Mouse (Mus musculus) liver, postnatal 0 days (tissue): ENCODE data around the gene Dis3l2. TPM values are rescaled to one million over a fixed set of nuclear protein-coding genes. Genes with fewer than 3 reads are reported as not detected.

Experiments used
- ATAC-seq: fragments of 200-750 bp; cut with Nextera tagmentation; 2 replicates; pipeline ENCODE4 v1.8.0; 2017; ENCODE audit warnings: mild to moderate bottlenecking, moderate library complexity
- DNase-seq: peaks from one replicate; pipeline ENCODE4 v3.0.0-alpha.2; 2016
- H3K27ac ChIP-seq: fragments of 300-500 bp; sonication (generic); 2 replicates; pipeline ENCODE4 v1.5.1; 2014; ENCODE audit warnings: antibody characterized with exemption, moderate library complexity, mild to moderate bottlenecking, low read depth
- H3K27me3 ChIP-seq: fragments of 300-500 bp; sonication (generic); 2 replicates; pipeline ENCODE4 v1.6.1; 2014; ENCODE audit warnings: low read length, control low read depth, mixed read lengths; ENCODE audit not compliant: insufficient read depth
- H3K36me3 ChIP-seq: fragments of 300-500 bp; sonication (generic); replicated peaks from 2 replicates; pipeline ENCODE4 v1.6.1; 2014; ENCODE audit warnings: mild to moderate bottlenecking, control low read depth, low read length, moderate library complexity, mixed read lengths; ENCODE audit not compliant: insufficient read depth
- H3K4me1 ChIP-seq: fragments of 300-500 bp; sonication (generic); 2 replicates; pipeline ENCODE4 v1.6.1; 2014; ENCODE audit warnings: antibody characterized with exemption, mild to moderate bottlenecking, control low read depth; ENCODE audit not compliant: insufficient read depth
- H3K4me2 ChIP-seq: fragments of 300-500 bp; sonication (generic); 2 replicates; pipeline ENCODE4 v1.6.1; 2014; ENCODE audit warnings: low read depth, mild to moderate bottlenecking, low read length, moderate library complexity, mixed read lengths
- H3K4me3 ChIP-seq: fragments of 300-500 bp; sonication (generic); 2 replicates; pipeline ENCODE4 v1.5.1; 2014; ENCODE audit warnings: low read depth, low read length
- H3K9ac ChIP-seq: fragments of 300-500 bp; sonication (generic); replicated peaks from 2 replicates; pipeline ENCODE4 v1.6.1; 2014; ENCODE audit warnings: mild to moderate bottlenecking, moderate library complexity
- H3K9me3 ChIP-seq: fragments of 300-500 bp; sonication (generic); 2 replicates; pipeline ENCODE4 v1.6.1; 2016; ENCODE audit warnings: mild to moderate bottlenecking, control low read depth, low read length, mixed read lengths
- CTCF ChIP-seq: sonication (generic); IDR thresholded peaks from 2 replicates; pipeline ENCODE4 v1.5.1; 2016; ENCODE audit warnings: antibody characterized with exemption, low read depth
- EP300 ChIP-seq: IDR thresholded peaks from 2 replicates; pipeline ENCODE4 v1.6.1; 2016; ENCODE audit warnings: antibody characterized with exemption, low read depth, mild to moderate bottlenecking
- WGBS: fragments of 180-500 bp; shearing (Covaris S2); extraction: QIAGEN DNeasy Blood & Tissue Kit; methylation state at CpG from one replicate; pipeline ENCODE4 v1.1.7; 2014; ENCODE audit not compliant: insufficient replicate concordance; 5-methylcytosine and 5-hydroxymethylcytosine counted together
- polyA plus RNA-seq: library from polyadenylated mRNA; unstranded; fragments of >200 nt; fragmentation: Nextera tagmentation; extraction: Ambion mirVana; gene quantifications from 2 replicates; pipeline ENCODE4 v1.2.1, GENCODE M21; 2015

The Dis3l2 gene
- polyA plus RNA-seq, 1 experiment from 2014 or later = 7.9 TPM

DNA sequence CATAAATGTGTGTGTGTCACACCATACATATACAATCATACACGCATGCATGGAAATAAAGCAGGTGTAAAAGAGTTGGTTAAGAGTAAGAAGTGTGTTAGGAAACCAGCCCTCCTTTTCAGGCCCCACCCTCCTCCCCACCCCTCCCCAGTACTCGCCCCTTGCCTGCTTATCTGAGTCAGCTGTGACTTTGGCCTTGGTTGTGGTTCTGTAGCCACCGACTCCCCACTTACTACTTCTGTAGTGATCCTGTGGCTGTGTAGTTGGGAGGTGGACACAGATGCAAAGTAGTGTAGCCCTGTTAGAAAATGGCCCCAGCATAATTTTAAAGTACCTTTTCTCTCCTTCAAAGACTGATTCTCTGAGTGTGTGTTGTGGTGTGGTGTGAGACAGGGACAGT, 318.0 kb downstream of the Dis3l2 start:
- no peak overlapping the region for H3K27ac ChIP-seq

GRCm38 (mm10) chr1:87023291-87024170, 319.9 kb downstream of the Dis3l2 start:
- H3K36me3 ChIP-seq = no peaks in the 10 kb centered on the region
- no peak overlapping the region for H3K4me2 ChIP-seq
- DNase-seq (no peak), ATAC-seq (no peak)
- H3K27ac ChIP-seq = no peak overlapping the region
- H3K9ac ChIP-seq = no peak overlapping the region
- 76% methylated on average over 6 of the region's 6 CpGs for WGBS
- TF ChIP-seq EP300 = no peak
- no peak for TF ChIP-seq CTCF
- peaks cover 5% of the 10 kb centered on the region for H3K4me1 ChIP-seq
- no peak overlapping the region for H3K4me3 ChIP-seq
- H3K27me3 ChIP-seq = no peaks in the 10 kb centered on the region
- no peaks in the 10 kb centered on the region for H3K9me3 ChIP-seq

More for the DNA sequence above, 318.0 kb downstream of the Dis3l2 start:
- H3K4me1 ChIP-seq = peaks cover 5% of the 10 kb centered on the region
- no peaks in the 10 kb centered on the region for H3K36me3 ChIP-seq
- no peak for ATAC-seq
- no peak for TF ChIP-seq CTCF
- TF ChIP-seq EP300 = no peak
- DNase-seq = no peak
- no peak overlapping the region for H3K4me3 ChIP-seq
- H3K27me3 ChIP-seq = no peaks in the 10 kb centered on the region
- no peaks in the 10 kb centered on the region for H3K9me3 ChIP-seq
- H3K9ac ChIP-seq = no peak overlapping the region
- WGBS = 60% methylated on average over 3 of the region's 3 CpGs
- no peak overlapping the region for H3K4me2 ChIP-seq

DNA sequence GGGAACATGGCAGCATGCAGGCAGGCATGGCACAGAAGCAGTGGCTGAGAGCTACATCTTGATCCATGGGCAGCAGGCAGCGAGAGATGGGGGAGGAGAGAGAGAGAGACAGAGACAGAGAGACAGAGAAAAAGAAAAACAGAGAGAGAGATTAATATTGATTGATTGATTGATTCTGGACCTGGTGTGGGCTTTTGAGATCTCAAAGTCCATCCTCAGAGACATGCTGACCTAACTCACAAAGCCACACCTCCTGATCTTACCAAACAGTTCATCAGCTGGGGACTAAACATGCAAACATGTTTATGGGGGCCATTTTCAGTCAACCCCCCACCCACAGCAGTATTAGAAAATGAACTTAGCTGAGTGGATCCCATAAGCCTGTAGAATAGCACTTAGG, 321.4 kb downstream of the Dis3l2 start:
- 91% methylated on average over 1 of the region's 1 CpGs for WGBS
- ATAC-seq = peak; percentile 33; the same call in 1 of the 2 replicates
- DNase-seq = no peak

GRCm38 (mm10) chr1:87028786-87029185, 325.2 kb downstream of the Dis3l2 start:
- ATAC-seq (no peak), DNase-seq (no peak)

More for the DNA sequence above, 321.4 kb downstream of the Dis3l2 start:
- H3K27ac ChIP-seq = no peak overlapping the region
- H3K9me3 ChIP-seq = no peaks in the 10 kb centered on the region
- H3K9ac ChIP-seq = no peak overlapping the region
- no peak overlapping the region for H3K4me2 ChIP-seq
- H3K4me3 ChIP-seq = no peak overlapping the region
- no peaks in the 10 kb centered on the region for H3K36me3 ChIP-seq
- TF ChIP-seq CTCF (no peak), EP300 (no peak)
- H3K27me3 ChIP-seq = no peaks in the 10 kb centered on the region
- H3K4me1 ChIP-seq = peaks cover 5% of the 10 kb centered on the region

DNA sequence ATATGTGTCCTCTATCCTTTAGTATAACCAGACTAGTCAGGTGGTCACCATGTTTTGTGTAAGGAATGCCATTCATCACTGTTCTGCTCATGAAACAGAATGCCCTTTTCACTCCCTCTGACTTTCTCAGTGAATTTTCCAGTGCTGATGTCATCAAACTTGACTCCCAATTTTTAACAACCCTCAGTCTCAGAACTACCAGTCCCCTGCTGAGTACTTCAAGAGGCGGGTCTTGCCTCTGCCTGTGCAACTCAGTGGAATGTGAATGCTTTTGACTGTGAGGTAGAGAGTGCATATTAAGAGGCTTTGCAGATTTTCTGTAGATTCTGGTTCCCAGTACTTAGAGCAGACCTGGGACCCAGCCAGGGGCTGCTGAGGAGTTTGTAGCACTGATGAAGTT, 327.0 kb downstream of the Dis3l2 start:
- Histone ChIP-seq H3K9ac (no peak overlapping the region), H3K27me3 (no peaks in the 10 kb centered on the region), H3K9me3 (no peaks in the 10 kb centered on the region), H3K4me3 (no peak overlapping the region), H3K4me2 (no peak overlapping the region), H3K4me1 (no peaks in the 10 kb centered on the region; the same call in 1 of the 2 replicates), H3K36me3 (no peaks in the 10 kb centered on the region), H3K27ac (no peak overlapping the region)
- 79% methylated on average over 1 of the region's 1 CpGs for WGBS
- no peak for DNase-seq
- TF ChIP-seq CTCF = no peak
- no peak for TF ChIP-seq EP300
- ATAC-seq = no peak

More at GRCm38 (mm10) chr1:87028786-87029185, 325.2 kb downstream of the Dis3l2 start:
- Histone ChIP-seq H3K4me1 (no peaks in the 10 kb centered on the region), H3K27me3 (no peaks in the 10 kb centered on the region), H3K9ac (no peak overlapping the region), H3K4me3 (no peak overlapping the region), H3K4me2 (no peak overlapping the region), H3K9me3 (no peaks in the 10 kb centered on the region), H3K27ac (no peak overlapping the region), H3K36me3 (no peaks in the 10 kb centered on the region)
- TF ChIP-seq CTCF = no peak
- TF ChIP-seq EP300 = no peak
- WGBS = 57% methylated on average over 2 of the region's 2 CpGs

GRCm38 (mm10) chr1:87032466-87032865, 328.9 kb downstream of the Dis3l2 start:
- DNase-seq = peak; percentile 32
- Histone ChIP-seq H3K9me3 (no peaks in the 10 kb centered on the region), H3K4me1 (peaks cover 2% of the 10 kb centered on the region; the same call in 1 of the 2 replicates), H3K27me3 (no peaks in the 10 kb centered on the region), H3K36me3 (no peaks in the 10 kb centered on the region), H3K27ac (no peak overlapping the region), H3K4me2 (no peak overlapping the region), H3K9ac (no peak overlapping the region), H3K4me3 (no peak overlapping the region)
- peak; percentile 87 for ATAC-seq
- 58% methylated on average over 7 of the region's 7 CpGs for WGBS
- TF ChIP-seq EP300 (no peak), CTCF (no peak)
